Mouse (Mus musculus) cerebellum, adult 9-10 months (tissue): ENCODE results near the gene Hist2h2ab.

Source experiments
- DNase-seq: peaks from one replicate; pipeline ENCODE4 v3.0.0; 2022

The Hist2h2ab gene

GRCm38 (mm10) chr3:96219661-96220130 is at the start of gene Hist2h2ab, which contains the start of gene Bola1:
Hist2h2ab (plus strand) TSS chr3:96219865.
Bola1 (minus strand) TSS chr3:96219709.
- DNase-seq = peak; percentile 94

GRCm38 (mm10) chr3:96170276-96170675 is 49.4 kb upstream of the Hist2h2ab start:
- no peak for DNase-seq

GRCm38 (mm10) chr3:96170976-96171545 is 48.6 kb upstream of the Hist2h2ab start:
- peak; percentile 53 for DNase-seq

- no peak for DNase-seq
These were observed 48.0 kb upstream of the Hist2h2ab start for GRCm38 (mm10) chr3:96171583-96172196.

- peak; percentile 85 for DNase-seq
These were observed 47.2 kb upstream of the Hist2h2ab start, which contains the start of gene Sf3b4 for GRCm38 (mm10) chr3:96172197-96173178. Sf3b4 (plus strand) TSS chr3:96172332.

GRCm38 (mm10) chr3:96173185-96173584 is 46.5 kb upstream of the Hist2h2ab start:
- peak; percentile 20 for DNase-seq

- DNase-seq = peak; percentile 53
These were observed 45.6 kb upstream of the Hist2h2ab start for GRCm38 (mm10) chr3:96174042-96174441.

- DNase-seq = peak; percentile 29
These were observed 44.4 kb upstream of the Hist2h2ab start for GRCm38 (mm10) chr3:96175251-96175650.

GRCm38 (mm10) chr3:96178427-96178826 is 41.2 kb upstream of the Hist2h2ab start:
- DNase-seq = peak; percentile 26

GRCm38 (mm10) chr3:96178902-96179301 is 40.8 kb upstream of the Hist2h2ab start:
- DNase-seq = peak; percentile 39

- peak; percentile 76 for DNase-seq
These were observed 40.1 kb upstream of the Hist2h2ab start for GRCm38 (mm10) chr3:96179531-96179930.

GRCm38 (mm10) chr3:96180727-96181477 is 38.8 kb upstream of the Hist2h2ab start, which contains the start of gene Sv2a:
Sv2a (plus strand) TSS chr3:96181151.
- peak; percentile 85 for DNase-seq

GRCm38 (mm10) chr3:96181510-96182381 is 37.9 kb upstream of the Hist2h2ab start:
- peak; percentile 68 for DNase-seq

- peak; percentile 63 for DNase-seq
These were observed 37.3 kb upstream of the Hist2h2ab start for GRCm38 (mm10) chr3:96182382-96182776.

GRCm38 (mm10) chr3:96192977-96193376 is 26.7 kb upstream of the Hist2h2ab start:
- no peak for DNase-seq

- peak; percentile 31 for DNase-seq
These were observed 24.7 kb upstream of the Hist2h2ab start for GRCm38 (mm10) chr3:96194966-96195365.

- DNase-seq = peak; percentile 40
These were observed 23.9 kb upstream of the Hist2h2ab start for GRCm38 (mm10) chr3:96195616-96196313.

GRCm38 (mm10) chr3:96196437-96197128 is 23.1 kb upstream of the Hist2h2ab start:
- peak; percentile 61 for DNase-seq

- peak; percentile 91 for DNase-seq
These were observed 22.4 kb upstream of the Hist2h2ab start for GRCm38 (mm10) chr3:96197129-96197749.
